Mouse (Mus musculus) limb, embryonic 11.5 days (tissue): ENCODE data around the gene Pwwp2b. TPM values are rescaled to one million over a fixed set of nuclear protein-coding genes. Genes with fewer than 3 reads are reported as not detected.

Source experiments
- ATAC-seq: fragments of 200-750 bp; cut with Nextera tagmentation; 2 replicates; pipeline ENCODE4 v1.8.0; 2017; ENCODE audit warnings: low read depth; ENCODE audit not compliant: insufficient number of reproducible peaks, low FRiP score, low TSS enrichment
- DNase-seq: peaks from one replicate; pipeline ENCODE4 v3.0.0-alpha.2; 2015; ENCODE audit warnings: low spot score
- H3K27ac ChIP-seq: fragments of 300-500 bp; sonication (generic); replicated peaks from 2 replicates; pipeline ENCODE4 v1.5.1; 2014; ENCODE audit warnings: low read depth, mild to moderate bottlenecking, low read length
- H3K27me3 ChIP-seq: fragments of 300-500 bp; sonication (generic); 2 replicates; pipeline ENCODE4 v1.6.1; 2014; ENCODE audit warnings: mild to moderate bottlenecking, low read length, mixed read lengths; ENCODE audit not compliant: control insufficient read depth, insufficient read depth
- H3K36me3 ChIP-seq: fragments of 300-500 bp; sonication (generic); 2 replicates; pipeline ENCODE4 v1.6.1; 2014; ENCODE audit warnings: mild to moderate bottlenecking, low read length, moderate library complexity, mixed read lengths; ENCODE audit not compliant: control insufficient read depth, insufficient read depth
- H3K4me1 ChIP-seq: fragments of 300-500 bp; sonication (generic); 2 replicates; pipeline ENCODE4 v1.6.1; 2014; ENCODE audit warnings: low read length, mixed read lengths; ENCODE audit not compliant: control insufficient read depth, insufficient read depth
- H3K4me2 ChIP-seq: fragments of 300-500 bp; sonication (generic); 2 replicates; pipeline ENCODE4 v1.6.1; 2014; ENCODE audit warnings: low read depth, mild to moderate bottlenecking, moderate library complexity; ENCODE audit not compliant: severe bottlenecking
- H3K4me3 ChIP-seq: fragments of 300-500 bp; sonication (generic); 2 replicates; pipeline ENCODE4 v1.5.1; 2014; ENCODE audit warnings: low read depth, low read length
- H3K9ac ChIP-seq: fragments of 300-500 bp; sonication (generic); 2 replicates; pipeline ENCODE4 v1.6.1; 2014; ENCODE audit warnings: mild to moderate bottlenecking, low read length
- H3K9me3 ChIP-seq: fragments of 300-500 bp; sonication (generic); 2 replicates; pipeline ENCODE4 v1.6.1; 2016; ENCODE audit warnings: low read length; ENCODE audit not compliant: control insufficient read depth
- WGBS: fragments of 180-500 bp; shearing (Covaris S2); extraction: QIAGEN DNeasy Blood & Tissue Kit; methylation state at CpG from one replicate; pipeline ENCODE4 v1.1.7; 2014; 5-methylcytosine and 5-hydroxymethylcytosine counted together
- polyA plus RNA-seq: library from polyadenylated mRNA; unstranded; fragments of >200 nt; fragmentation: Nextera tagmentation; extraction: Ambion mirVana; gene quantifications from 2 replicates; pipeline ENCODE4 v1.2.1, GENCODE M21; 2014

Gene Pwwp2b
- polyA plus RNA-seq, 1 experiment from 2014 or later = 5.7 TPM

DNA sequence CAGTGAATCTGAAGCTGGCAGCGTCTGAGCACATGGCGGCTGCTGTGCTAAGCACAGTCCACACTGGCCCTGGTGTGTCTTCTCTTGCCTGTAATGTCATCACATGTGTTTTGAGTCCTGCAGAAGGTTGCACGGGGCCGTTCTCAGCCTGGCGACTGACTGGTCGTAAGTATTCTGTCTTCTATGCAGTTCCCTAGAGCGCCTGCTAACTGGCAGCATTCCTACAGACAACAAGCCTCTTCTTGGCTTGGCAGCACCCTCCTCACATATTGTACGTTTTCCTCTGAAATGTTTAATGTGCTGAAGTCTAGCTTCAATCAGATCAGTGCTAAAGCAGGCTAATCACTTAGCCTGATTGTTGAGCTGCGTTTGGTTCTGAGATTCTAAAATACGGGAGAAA lies 27.3 kb downstream of the Pwwp2b start:
- no peak overlapping the region for H3K9ac ChIP-seq
- no peaks in the 10 kb centered on the region for H3K36me3 ChIP-seq
- DNase-seq (no peak), ATAC-seq (no peak)
- H3K4me3 ChIP-seq = no peak overlapping the region
- H3K27me3 ChIP-seq = no peaks in the 10 kb centered on the region
- H3K4me2 ChIP-seq = no peak overlapping the region
- 77% methylated on average over 10 of the region's 10 CpGs for WGBS
- H3K4me1 ChIP-seq = 0 out of 2 replicates have a peak, but pooled peaks cover 3% of the 10 kb centered on the region
- no peak overlapping the region for H3K27ac ChIP-seq
- no peaks in the 10 kb centered on the region for H3K9me3 ChIP-seq

DNA sequence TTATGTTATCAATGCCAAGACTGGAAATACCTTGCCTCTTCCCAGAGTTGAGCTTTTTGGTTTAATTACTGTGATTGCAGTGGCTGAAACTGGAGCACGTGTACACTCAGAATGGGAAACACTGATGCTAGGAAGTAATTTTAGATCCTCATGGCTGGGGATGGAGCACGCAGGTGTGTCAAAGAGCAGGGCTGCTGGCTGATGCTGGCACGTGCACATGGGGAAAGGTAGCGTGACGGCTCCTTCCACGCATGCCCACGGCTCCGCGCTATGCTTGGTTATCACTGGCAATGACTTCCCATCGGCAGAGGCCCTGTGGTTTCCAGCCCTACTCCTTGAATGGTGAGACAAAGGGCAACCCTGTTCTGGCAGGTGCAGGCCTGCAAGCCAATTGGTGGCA lies 27.9 kb downstream of the Pwwp2b start:
- 0 out of 2 replicates have a peak, but pooled peaks cover 3% of the 10 kb centered on the region for H3K4me1 ChIP-seq
- no peak for ATAC-seq

DNA sequence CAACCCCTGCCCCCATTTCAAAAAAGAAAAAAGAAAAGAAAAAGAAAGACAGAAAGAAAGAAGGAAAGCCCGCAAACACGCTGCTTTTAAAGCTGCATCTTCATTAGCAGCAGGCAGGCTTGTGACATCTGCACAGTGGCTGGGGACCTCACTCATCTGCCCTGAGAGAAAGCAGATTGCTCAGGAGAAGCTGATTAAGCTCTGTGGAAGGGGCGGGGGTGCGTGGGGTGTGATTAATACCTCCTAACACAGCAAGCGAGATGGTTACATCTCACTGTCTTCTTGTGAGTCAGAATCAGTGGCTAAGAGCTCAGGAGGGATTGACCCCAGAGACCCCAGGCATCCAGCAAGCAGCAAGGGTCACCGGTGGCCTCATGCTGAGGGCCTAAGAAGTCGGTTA lies 29.3 kb downstream of the Pwwp2b start:
- H3K27ac ChIP-seq = no peak overlapping the region
- H3K4me1 ChIP-seq = 0 out of 2 replicates have a peak, but pooled peaks cover 3% of the 10 kb centered on the region
- H3K36me3 ChIP-seq = no peaks in the 10 kb centered on the region
- ATAC-seq (no peak), DNase-seq (no peak)
- 83% methylated on average over 7 of the region's 7 CpGs for WGBS
- H3K9ac ChIP-seq = no peak overlapping the region
- H3K27me3 ChIP-seq = no peaks in the 10 kb centered on the region
- H3K4me3 ChIP-seq = no peak overlapping the region
- no peak overlapping the region for H3K4me2 ChIP-seq
- no peaks in the 10 kb centered on the region for H3K9me3 ChIP-seq

More for the DNA sequence above, 27.9 kb downstream of the Pwwp2b start:
- 89% methylated on average over 10 of the region's 10 CpGs for WGBS
- Histone ChIP-seq H3K4me3 (no peak overlapping the region), H3K36me3 (no peaks in the 10 kb centered on the region), H3K9me3 (no peaks in the 10 kb centered on the region), H3K27me3 (no peaks in the 10 kb centered on the region), H3K9ac (no peak overlapping the region), H3K27ac (no peak overlapping the region), H3K4me2 (no peak overlapping the region)
- no peak for DNase-seq

- 75% methylated on average over 5 of the region's 5 CpGs for WGBS
- H3K4me3 ChIP-seq = no peak overlapping the region
- no peak overlapping the region for H3K27ac ChIP-seq
- H3K4me2 ChIP-seq = no peak overlapping the region
- no peaks in the 10 kb centered on the region for H3K36me3 ChIP-seq
- no peaks in the 10 kb centered on the region for H3K27me3 ChIP-seq
- no peaks in the 10 kb centered on the region for H3K9me3 ChIP-seq
- no peaks in the 10 kb centered on the region for H3K4me1 ChIP-seq
- no peak for DNase-seq
- no peak overlapping the region for H3K9ac ChIP-seq
- no peak for ATAC-seq
These were observed 31.3 kb downstream of the Pwwp2b start for GRCm38 (mm10) chr7:139279571-139279970.

- no peaks in the 10 kb centered on the region for H3K27me3 ChIP-seq
- H3K36me3 ChIP-seq = no peaks in the 10 kb centered on the region
- H3K9ac ChIP-seq = no peak overlapping the region
- no peaks in the 10 kb centered on the region for H3K9me3 ChIP-seq
- 62% methylated on average over 1 of the region's 1 CpGs for WGBS
- no peak overlapping the region for H3K27ac ChIP-seq
- H3K4me1 ChIP-seq = no peaks in the 10 kb centered on the region
- ATAC-seq = no peak
- H3K4me2 ChIP-seq = no peak overlapping the region
- H3K4me3 ChIP-seq = no peak overlapping the region
- no peak for DNase-seq
These were observed 31.8 kb downstream of the Pwwp2b start for GRCm38 (mm10) chr7:139280044-139280443.

GRCm38 (mm10) chr7:139281195-139281594 lies 32.9 kb downstream of the Pwwp2b start:
- Histone ChIP-seq H3K27me3 (no peaks in the 10 kb centered on the region), H3K4me2 (no peak overlapping the region), H3K36me3 (no peaks in the 10 kb centered on the region), H3K9me3 (no peaks in the 10 kb centered on the region), H3K4me3 (no peak overlapping the region), H3K27ac (no peak overlapping the region), H3K9ac (no peak overlapping the region), H3K4me1 (no peaks in the 10 kb centered on the region)
- ATAC-seq (no peak), DNase-seq (no peak)
- WGBS = 40% methylated on average over 2 of the region's 2 CpGs

DNA sequence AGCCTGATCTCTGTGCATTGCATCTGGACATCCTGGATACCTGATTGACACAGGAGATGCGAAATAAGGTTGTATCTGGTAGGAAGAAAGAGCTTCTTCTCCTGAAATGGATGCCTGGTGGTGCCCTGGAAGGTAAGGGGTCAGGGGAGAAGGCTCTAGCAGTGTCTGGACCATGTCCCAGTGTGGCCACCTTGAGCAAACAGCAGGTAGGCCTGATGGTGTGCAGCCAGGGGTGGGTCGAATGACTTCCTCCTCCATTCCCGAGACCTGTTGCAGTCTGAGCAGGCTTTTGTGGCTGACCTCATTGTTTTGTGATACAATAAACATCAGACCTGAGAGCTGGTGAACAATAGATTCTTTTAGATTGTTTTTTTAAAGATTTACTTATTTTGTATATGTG lies 33.8 kb downstream of the Pwwp2b start:
- no peak overlapping the region for H3K9ac ChIP-seq
- no peak overlapping the region for H3K4me2 ChIP-seq
- WGBS = 78% methylated on average over 3 of the region's 3 CpGs
- no peaks in the 10 kb centered on the region for H3K36me3 ChIP-seq
- no peaks in the 10 kb centered on the region for H3K27me3 ChIP-seq
- ATAC-seq (no peak), DNase-seq (no peak)
- H3K4me1 ChIP-seq = no peaks in the 10 kb centered on the region
- no peak overlapping the region for H3K27ac ChIP-seq
- no peak overlapping the region for H3K4me3 ChIP-seq
- H3K9me3 ChIP-seq = no peaks in the 10 kb centered on the region

GRCm38 (mm10) chr7:139285295-139285943 lies 37.1 kb downstream of the Pwwp2b start:
- Histone ChIP-seq H3K4me2 (no peak overlapping the region), H3K9me3 (no peaks in the 10 kb centered on the region)
- 74% methylated on average over 16 of the region's 16 CpGs for WGBS

DNA sequence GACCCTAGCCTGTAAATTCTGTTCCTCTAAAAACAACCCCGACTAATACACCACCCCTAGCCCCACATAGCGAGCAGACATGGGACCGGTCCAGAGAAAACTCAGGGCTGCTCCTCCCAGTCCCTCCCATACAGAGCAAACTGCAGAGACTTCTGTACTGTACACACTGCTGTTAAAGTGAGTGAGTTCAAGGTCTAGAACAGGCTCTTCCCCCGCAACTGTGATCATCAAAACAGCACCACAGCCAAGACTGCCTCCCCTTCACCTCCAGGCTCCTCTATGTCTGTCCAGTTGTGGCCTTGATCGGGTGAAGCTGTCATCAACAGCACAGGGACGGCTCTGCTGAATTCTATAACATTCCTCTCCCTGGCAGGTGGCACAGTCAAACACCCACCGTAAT lies 40.3 kb downstream of the Pwwp2b start:
- Histone ChIP-seq H3K9me3 (no peaks in the 10 kb centered on the region), H3K4me1 (no peaks in the 10 kb centered on the region), H3K36me3 (no peaks in the 10 kb centered on the region), H3K27me3 (no peaks in the 10 kb centered on the region), H3K27ac (no peak overlapping the region), H3K4me2 (no peak overlapping the region), H3K9ac (no peak overlapping the region), H3K4me3 (no peak overlapping the region)
- DNase-seq = no peak
- 84% methylated on average over 7 of the region's 7 CpGs for WGBS
- ATAC-seq = no peak

More at GRCm38 (mm10) chr7:139285295-139285943, 37.1 kb downstream of the Pwwp2b start:
- Histone ChIP-seq H3K27me3 (no peaks in the 10 kb centered on the region), H3K4me1 (no peaks in the 10 kb centered on the region), H3K36me3 (no peaks in the 10 kb centered on the region), H3K4me3 (no peak overlapping the region), H3K27ac (no peak overlapping the region), H3K9ac (no peak overlapping the region)
- ATAC-seq (no peak), DNase-seq (no peak)
